ENCODE assay signal across 8 mouse cellular contexts in genomic region chr1:128243627-128243995, GRCm38 (mm10). TPM values are rescaled to one million over a fixed set of nuclear protein-coding genes. Genes with fewer than 3 reads are reported as not detected.
A peak's percentile ranks its signal among the peaks of the same experiment; 100 is the strongest.
DNase-seq lines count a peak whose midpoint lies in the region; ATAC-seq and TF ChIP-seq lines count a peak whose summit lies in the region.

Gene Ubxn4 (plus strand): TSS chr1:128243964.

- intact Hi-C loops in heart, postnatal 25 days (cut with DNase I), result loop anchor here (5.0 kb wide), 2 partner anchors 141 to 471 kb away; partner anchors contain the start of genes Ccnt2, R3hdm1 and Zranb3

- in situ Hi-C loops in CH12.LX (cut with MboI; ENCODE audit: low pct_ligation_motif_present, low pct_unique_long_range_greater_than_20kb, low sequenced_read_pairs), result no loop called here

- peaks cover 29% of the 10 kb centered on the region for H3K79me2 ChIP-seq in CH12.LX (replicated peaks; ENCODE audit: control insufficient read depth, extremely low read depth, insufficient read depth, poor library complexity, severe bottlenecking)

- H3K27me3 ChIP-seq in cerebellum, adult 2 months (ENCODE audit: control insufficient read depth, insufficient read depth, low read length), result no peaks in the 10 kb centered on the region
- no peaks in the 10 kb centered on the region for H3K27me3 ChIP-seq in CH12.LX (replicated peaks)
- no peaks in the 10 kb centered on the region for H3K27me3 ChIP-seq in limb, embryonic 10.5 days (ENCODE audit: low read depth, poor library complexity, severe bottlenecking)
- H3K27me3 ChIP-seq in neural tube, embryonic 14.5 days (ENCODE audit: control insufficient read depth, insufficient read depth, low read length), result no peaks in the 10 kb centered on the region

- H3K36me3 ChIP-seq in CH12.LX (replicated peaks in 1 of 2; ENCODE audit: control insufficient read depth in 1 of 2, insufficient read depth in 1 of 2, low read length in 1 of 2), result peaks cover 3 to 14% of the 10 kb centered on the region in 2 experiments
- peaks cover 12% of the 10 kb centered on the region for H3K36me3 ChIP-seq in limb, embryonic 10.5 days
- H3K36me3 ChIP-seq in neural tube, embryonic 14.5 days (ENCODE audit: control insufficient read depth, insufficient read depth, low read length), result no peaks in the 10 kb centered on the region

- peak within 1 kb of the TSS; percentile 73 for H3K4me3 ChIP-seq in cerebellum, adult 2 months (replicated peaks; ENCODE audit: insufficient read depth, low read depth, low read length)
- H3K4me3 ChIP-seq in CH12.LX (replicated peaks in 1 of 3; ENCODE audit: low read depth in 2 of 3, low read length in 2 of 3, poor library complexity in 1 of 3), result peak within 1 kb of the TSS; percentile 79 to 95 (median 84)
- peak within 1 kb of the TSS; percentile 87 for H3K4me3 ChIP-seq in limb, embryonic 10.5 days
- H3K4me3 ChIP-seq in neural tube, embryonic 14.5 days (ENCODE audit: low read depth, low read length), result peak within 1 kb of the TSS; percentile 71

- WGBS in cerebellum, adult 2 months, result 7% methylated on average over 10 of the region's 10 CpGs
- WGBS in limb, embryonic 10.5 days, result 13% methylated on average over 10 of the region's 10 CpGs
- 14% methylated on average over 10 of the region's 10 CpGs for WGBS in neural tube, embryonic 14.5 days

- H3K4me1 ChIP-seq in cerebellum, adult 2 months (ENCODE audit: control insufficient read depth, insufficient read depth, low read length), result 0 out of 2 replicates have a peak, but pooled peaks cover 3% of the 10 kb centered on the region
- H3K4me1 ChIP-seq in CH12.LX (ENCODE audit: control insufficient read depth in 1 of 2, insufficient read depth in 2 of 2), result peaks cover 0 to 18% of the 10 kb centered on the region in 2 experiments; a peak in 2 of 4 replicates
- peaks cover 6% of the 10 kb centered on the region; the same call in 1 of the 2 replicates for H3K4me1 ChIP-seq in limb, embryonic 10.5 days
- peaks cover 9% of the 10 kb centered on the region; the same call in 1 of the 2 replicates for H3K4me1 ChIP-seq in neural tube, embryonic 14.5 days (ENCODE audit: control insufficient read depth, insufficient read depth, low read length)

- no peak for TF ChIP-seq RAD21 in CH12.LX (IDR thresholded peaks at IDR 0.05; ENCODE audit: low read depth, low read length)

- peak within 1 kb of the TSS; percentile 92 for H3K9ac ChIP-seq in CH12.LX (ENCODE audit: insufficient read depth, low read depth)
- peak within 1 kb of the TSS; percentile 82 for H3K9ac ChIP-seq in neural tube, embryonic 14.5 days (replicated peaks; ENCODE audit: low read depth, low read length)

- H3K27ac ChIP-seq in cerebellum, adult 2 months (ENCODE audit: insufficient read depth, low read length), result peak within 1 kb of the TSS; percentile 49
- H3K27ac ChIP-seq in CH12.LX (ENCODE audit: insufficient read depth, low read depth), result peak within 1 kb of the TSS; percentile 69
- peak within 1 kb of the TSS; percentile 96 for H3K27ac ChIP-seq in limb, embryonic 10.5 days
- H3K27ac ChIP-seq in neural tube, embryonic 14.5 days (ENCODE audit: low read depth, low read length), result peak within 1 kb of the TSS; percentile 91

- no peak for ATAC-seq in erythroid progenitor cell, adult 5-6 weeks (replicated peaks; ENCODE audit: low FRiP score, poor library complexity, severe bottlenecking)
- ATAC-seq in neural tube, embryonic 14.5 days (ENCODE audit: low read depth), result peak; percentile 57

- no peak for TF ChIP-seq CTCF in cerebellum, adult 2 months (IDR thresholded peaks at IDR 0.05; ENCODE audit: borderline replicate concordance, insufficient read depth, low read depth, low read length)
- TF ChIP-seq CTCF in CH12.LX (conservative IDR thresholded peaks at IDR 0.05 in 1 of 2, IDR thresholded peaks at IDR 0.05 in 1 of 2; ENCODE audit: low read depth in 2 of 2, low read length in 2 of 2), result no peak

- no peak for TF ChIP-seq POLR2A in cerebellum, adult 2 months (IDR thresholded peaks at IDR 0.05; ENCODE audit: borderline replicate concordance, insufficient read depth, low read length)
- TF ChIP-seq POLR2A in CH12.LX (IDR thresholded peaks at IDR 0.05; ENCODE audit: low read depth, low read length), result no peak

- H3K4me2 ChIP-seq in CH12.LX (ENCODE audit: insufficient read depth, low read depth, poor library complexity, severe bottlenecking), result peak within 1 kb of the TSS; percentile 62; the same call in 1 of the 2 replicates
- peak within 1 kb of the TSS; percentile 93 for H3K4me2 ChIP-seq in neural tube, embryonic 14.5 days (ENCODE audit: low read depth, low read length)

- no peak for DNase-seq in cerebellum, adult 2 months
- DNase-seq in cerebellum, adult 11-12 months, result no peak
- no peak for DNase-seq in CH12.LX (ENCODE audit: extremely low read depth)
- DNase-seq in heart, postnatal 25 days (ENCODE audit: low spot score), result no peak
- DNase-seq in limb, embryonic 10.5 days (ENCODE audit: low spot score), result no peak
- DNase-seq in spleen, adult 18-20 months, result no peak

- TF ChIP-seq EP300 in CH12.LX (IDR thresholded peaks at IDR 0.05; ENCODE audit: low read length), result no peak

- dilution Hi-C loops in CH12.LX (cut with MboI; ENCODE audit: extremely low pct_ligation_motif_present, extremely low pct_unique_long_range_greater_than_20kb, low sequenced_read_pairs), result no loop called here

- no peaks in the 10 kb centered on the region for H3K9me3 ChIP-seq in CH12.LX (replicated peaks; ENCODE audit: low read length)
- H3K9me3 ChIP-seq in limb, embryonic 10.5 days (replicated peaks), result no peaks in the 10 kb centered on the region
- no peaks in the 10 kb centered on the region for H3K9me3 ChIP-seq in neural tube, embryonic 14.5 days (ENCODE audit: control insufficient read depth, low read length)

TF ChIP-seq in CH12.LX, 34 proteins besides CTCF, POLR2A, EP300 and RAD21:
- TF ChIP-seq TBP (conservative IDR thresholded peaks at IDR 0.05; ENCODE audit: low read depth, low read length) (no peak), PAX5 (IDR thresholded peaks at IDR 0.05; ENCODE audit: low read length) (no peak), KAT2A (IDR thresholded peaks at IDR 0.05; ENCODE audit: insufficient replicate concordance, low read length) (no peak), UBTF (IDR thresholded peaks at IDR 0.05; ENCODE audit: low read depth, low read length) (no peak), USF2 (conservative IDR thresholded peaks at IDR 0.05; ENCODE audit: low read depth, low read length) (no peak), IRF4 (IDR thresholded peaks at IDR 0.05; ENCODE audit: low read depth, low read length) (no peak)

RNA-seq across cellular contexts. Expression of gene Ubxn4, which starts in this region (rescaled TPM):
- 44.9 and 45.4 TPM in 2 replicates for polyA plus RNA-seq in cerebellum, adult 2 months (2012; rRNA removed)
- total RNA-seq in CH12.LX (2012; rRNA removed), result 41.5 and 47.2 TPM in 2 replicates
- 38.7 and 47.3 TPM in 2 replicates for total RNA-seq in CH12.LX (2014; rRNA removed)
- polyA plus RNA-seq in CH12.LX (2012; ENCODE audit: insufficient read length, low read depth), result 94.3 and 110 TPM in 2 replicates
- 10.1 and 13.4 TPM in 2 replicates for total RNA-seq in erythroid progenitor cell, adult 5-6 weeks (2015; ENCODE audit: low replicate concordance)
- total RNA-seq in erythroid progenitor cell, adult 5-6 weeks (2017; ENCODE audit: low replicate concordance), result 52.7 and 62.5 TPM in 2 replicates
- 10 to 100 TPM; 33.4 to 37.6 TPM for total RNA-seq in heart, postnatal 25 days (2021)
- 46.0 and 55.2 TPM in 2 replicates for polyA plus RNA-seq in limb, embryonic 10.5 days (2016; fragmentation: Nextera tagmentation; extraction: Ambion mirVana)
- polyA plus RNA-seq in neural tube, embryonic 14.5 days (2014; fragmentation: Nextera tagmentation; extraction: Ambion mirVana), result 71.7 and 72.4 TPM in 2 replicates
